Mouse (Mus musculus): ENCODE measurements around the gene Unc13b. TPM values are rescaled to one million over a fixed set of nuclear protein-coding genes. Genes with fewer than 3 reads are reported as not detected.
A peak's percentile ranks its signal among the peaks of the same experiment; 100 is the strongest.

The Unc13b gene
- polyA plus RNA-seq, 1 experiment = 14.5 TPM

- 47% methylated on average over 5 of the region's 5 CpGs for WGBS
- no peak overlapping the region for H3K27ac ChIP-seq (ENCODE audit: insufficient read depth, low read length)
Observed at GRCm38 (mm10) chr4:43046607-43047006, 12.1 kb upstream of the Unc13b start.

GRCm38 (mm10) chr4:43047231-43047630 lies 11.5 kb upstream of the Unc13b start:
- Histone ChIP-seq H3K4me1 (ENCODE audit: control insufficient read depth, insufficient read depth, low read length) (peaks cover 2% of the 10 kb centered on the region; the same call in 1 of the 2 replicates), H3K4me3 (replicated peaks; ENCODE audit: insufficient read depth, low read depth, low read length) (no peak overlapping the region), H3K27ac (ENCODE audit: insufficient read depth, low read length) (no peak overlapping the region), H3K27me3 (ENCODE audit: control insufficient read depth, insufficient read depth, low read length) (no peaks in the 10 kb centered on the region)
- TF ChIP-seq CTCF (IDR thresholded peaks at IDR 0.05; ENCODE audit: borderline replicate concordance, insufficient read depth, low read depth, low read length) = peak; percentile 67; the same call in 1 of the 2 replicates
- no peak for TF ChIP-seq POLR2A (IDR thresholded peaks at IDR 0.05; ENCODE audit: borderline replicate concordance, insufficient read depth, low read length)
- 7% methylated on average over 5 of the region's 5 CpGs for WGBS
- peak; percentile 70 to 80 for DNase-seq

More at GRCm38 (mm10) chr4:43046607-43047006, 12.1 kb upstream of the Unc13b start:
- no peak for DNase-seq
- no peak for TF ChIP-seq POLR2A (IDR thresholded peaks at IDR 0.05; ENCODE audit: borderline replicate concordance, insufficient read depth, low read length)
- TF ChIP-seq CTCF (IDR thresholded peaks at IDR 0.05; ENCODE audit: borderline replicate concordance, insufficient read depth, low read depth, low read length) = no peak
- H3K27me3 ChIP-seq (ENCODE audit: control insufficient read depth, insufficient read depth, low read length) = no peaks in the 10 kb centered on the region
- H3K4me3 ChIP-seq (replicated peaks; ENCODE audit: insufficient read depth, low read depth, low read length) = no peak overlapping the region
- peaks cover 2% of the 10 kb centered on the region; the same call in 1 of the 2 replicates for H3K4me1 ChIP-seq (ENCODE audit: control insufficient read depth, insufficient read depth, low read length)

GRCm38 (mm10) chr4:43052627-43053026 lies 6.1 kb upstream of the Unc13b start:
- Histone ChIP-seq H3K4me3 (replicated peaks; ENCODE audit: insufficient read depth, low read depth, low read length) (no peak overlapping the region), H3K27me3 (ENCODE audit: control insufficient read depth, insufficient read depth, low read length) (no peaks in the 10 kb centered on the region), H3K4me1 (ENCODE audit: control insufficient read depth, insufficient read depth, low read length) (no peaks in the 10 kb centered on the region), H3K27ac (ENCODE audit: insufficient read depth, low read length) (no peak overlapping the region)
- peak; percentile 64 to 76 for DNase-seq
- TF ChIP-seq POLR2A (IDR thresholded peaks at IDR 0.05; ENCODE audit: borderline replicate concordance, insufficient read depth, low read length) (no peak), CTCF (IDR thresholded peaks at IDR 0.05; ENCODE audit: borderline replicate concordance, insufficient read depth, low read depth, low read length) (peak; percentile 53; the same call in 1 of the 2 replicates)
- 6% methylated on average over 4 of the region's 4 CpGs for WGBS

- Histone ChIP-seq H3K27ac (ENCODE audit: insufficient read depth, low read length) (no peak overlapping the region), H3K4me3 (replicated peaks; ENCODE audit: insufficient read depth, low read depth, low read length) (no peak overlapping the region), H3K27me3 (ENCODE audit: control insufficient read depth, insufficient read depth, low read length) (no peaks in the 10 kb centered on the region), H3K4me1 (ENCODE audit: control insufficient read depth, insufficient read depth, low read length) (no peaks in the 10 kb centered on the region)
- WGBS = 90% methylated on average over 5 of the region's 5 CpGs
- no peak for TF ChIP-seq CTCF (IDR thresholded peaks at IDR 0.05; ENCODE audit: borderline replicate concordance, insufficient read depth, low read depth, low read length)
- no peak for TF ChIP-seq POLR2A (IDR thresholded peaks at IDR 0.05; ENCODE audit: borderline replicate concordance, insufficient read depth, low read length)
- DNase-seq = no peak
Observed at GRCm38 (mm10) chr4:43057654-43058053, 1.1 kb upstream of the Unc13b start.

- TF ChIP-seq CTCF (IDR thresholded peaks at IDR 0.05; ENCODE audit: borderline replicate concordance, insufficient read depth, low read depth, low read length) (no peak), POLR2A (IDR thresholded peaks at IDR 0.05; ENCODE audit: borderline replicate concordance, insufficient read depth, low read length) (no peak)
- Histone ChIP-seq H3K4me1 (ENCODE audit: control insufficient read depth, insufficient read depth, low read length) (no peaks in the 10 kb centered on the region), H3K27ac (ENCODE audit: insufficient read depth, low read length) (no peak overlapping the region), H3K4me3 (replicated peaks; ENCODE audit: insufficient read depth, low read depth, low read length) (peak overlapping the region; percentile 70), H3K27me3 (ENCODE audit: control insufficient read depth, insufficient read depth, low read length) (no peaks in the 10 kb centered on the region)
- no peak for DNase-seq
- WGBS = 16% methylated on average over 8 of the region's 8 CpGs
Observed at GRCm38 (mm10) chr4:43058392-43058752, 381 bp upstream of the Unc13b start.

GRCm38 (mm10) chr4:43059697-43060096 lies 944 bp downstream of the Unc13b start:
- peak overlapping the region; percentile 70 for H3K4me3 ChIP-seq (replicated peaks; ENCODE audit: insufficient read depth, low read depth, low read length)
- DNase-seq = no peak
- TF ChIP-seq CTCF (IDR thresholded peaks at IDR 0.05; ENCODE audit: borderline replicate concordance, insufficient read depth, low read depth, low read length) (no peak), POLR2A (IDR thresholded peaks at IDR 0.05; ENCODE audit: borderline replicate concordance, insufficient read depth, low read length) (no peak)
- no peaks in the 10 kb centered on the region for H3K27me3 ChIP-seq (ENCODE audit: control insufficient read depth, insufficient read depth, low read length)
- H3K4me1 ChIP-seq (ENCODE audit: control insufficient read depth, insufficient read depth, low read length) = no peaks in the 10 kb centered on the region
- 31% methylated on average over 3 of the region's 3 CpGs for WGBS
- no peak overlapping the region for H3K27ac ChIP-seq (ENCODE audit: insufficient read depth, low read length)

- no peak for DNase-seq
- no peak overlapping the region for H3K4me3 ChIP-seq (replicated peaks; ENCODE audit: insufficient read depth, low read depth, low read length)
- TF ChIP-seq CTCF (IDR thresholded peaks at IDR 0.05; ENCODE audit: borderline replicate concordance, insufficient read depth, low read depth, low read length) (no peak), POLR2A (IDR thresholded peaks at IDR 0.05; ENCODE audit: borderline replicate concordance, insufficient read depth, low read length) (no peak)
- no peak overlapping the region for H3K27ac ChIP-seq (ENCODE audit: insufficient read depth, low read length)
- H3K27me3 ChIP-seq (ENCODE audit: control insufficient read depth, insufficient read depth, low read length) = no peaks in the 10 kb centered on the region
- 77% methylated on average over 3 of the region's 3 CpGs for WGBS
- no peaks in the 10 kb centered on the region for H3K4me1 ChIP-seq (ENCODE audit: control insufficient read depth, insufficient read depth, low read length)
Observed at GRCm38 (mm10) chr4:43060286-43060685, 1.5 kb downstream of the Unc13b start.

GRCm38 (mm10) chr4:43065471-43065870 lies 6.7 kb downstream of the Unc13b start:
- no peak for DNase-seq
- Histone ChIP-seq H3K27ac (ENCODE audit: insufficient read depth, low read length) (no peak overlapping the region), H3K4me1 (ENCODE audit: control insufficient read depth, insufficient read depth, low read length) (no peaks in the 10 kb centered on the region), H3K4me3 (replicated peaks; ENCODE audit: insufficient read depth, low read depth, low read length) (no peak overlapping the region), H3K27me3 (ENCODE audit: control insufficient read depth, insufficient read depth, low read length) (no peaks in the 10 kb centered on the region)
- TF ChIP-seq POLR2A (IDR thresholded peaks at IDR 0.05; ENCODE audit: borderline replicate concordance, insufficient read depth, low read length) (no peak), CTCF (IDR thresholded peaks at IDR 0.05; ENCODE audit: borderline replicate concordance, insufficient read depth, low read depth, low read length) (no peak)
- WGBS = 100% methylated on average over 4 of the region's 4 CpGs

Measured in cerebellum, adult 2 months (tissue).